Mouse (Mus musculus): ENCODE measurements around the gene Dbp.

GRCm38 (mm10) chr7:45668921-45669320, 36.0 kb upstream of the Dbp start:
- TF ChIP-seq GATA1 (IDR thresholded peaks at IDR 0.05; ENCODE audit: borderline replicate concordance, low read length) (no peak), FLI1 (IDR thresholded peaks at IDR 0.05; ENCODE audit: low read length) (no peak)
